In genomic region chr2:82943472-82943871, GRCm38 (mm10) we compare ENCODE assay signal across 26 mouse cellular contexts. TPM values are rescaled to one million over a fixed set of nuclear protein-coding genes. Genes with fewer than 3 reads are reported as not detected.
"Had no signal": no experiment of that assay in that cellular context is flagged by ENCODE, and none has a peak within 500 bp of the region (broad histone marks: within the 10 kb centered on the region; RNA-seq: fewer than 3 reads in every experiment).

Gene Fsip2 (plus strand): TSS chr2:82943634.

- H3K4me3 ChIP-seq: limb, embryonic 10.5 days; limb, embryonic 13.5 days; liver, embryonic 12.5 days; liver, embryonic 15.5 days; lung, embryonic 15.5 days; midbrain, embryonic 12.5 days had no signal

- H3K4me2 ChIP-seq: limb, embryonic 13.5 days; liver, embryonic 12.5 days; liver, embryonic 15.5 days; lung, embryonic 15.5 days; midbrain, embryonic 12.5 days had no signal

- ATAC-seq: liver, embryonic 12.5 days had no signal

- H3K27me3 ChIP-seq: limb, embryonic 13.5 days; liver, embryonic 12.5 days; liver, embryonic 15.5 days; lung, embryonic 15.5 days; midbrain, embryonic 12.5 days had no signal

- H3K9ac ChIP-seq: limb, embryonic 13.5 days; liver, embryonic 12.5 days; liver, embryonic 15.5 days; lung, embryonic 15.5 days; midbrain, embryonic 12.5 days had no signal

- DNase-seq: kidney, adult 18-20 months; kidney, adult 9 months; kidney, postnatal 14 days; kidney, postnatal 4 days; liver; lung, adult 18-20 months; lung, postnatal 10 days; lung, postnatal 36 days; thymus, adult 18-20 months; thymus, postnatal 36 days had no signal

- H3K9me3 ChIP-seq: limb, embryonic 10.5 days; limb, embryonic 13.5 days; liver, embryonic 12.5 days; liver, embryonic 15.5 days; lung, embryonic 15.5 days; midbrain, embryonic 12.5 days had no signal

- H3K4me1 ChIP-seq: limb, embryonic 10.5 days; limb, embryonic 13.5 days; liver, embryonic 12.5 days; liver, embryonic 15.5 days; lung, embryonic 15.5 days; midbrain, embryonic 12.5 days had no signal

- H3K36me3 ChIP-seq: limb, embryonic 10.5 days; limb, embryonic 13.5 days; liver, embryonic 12.5 days; liver, embryonic 15.5 days; lung, embryonic 15.5 days; midbrain, embryonic 12.5 days had no signal

- H3K27ac ChIP-seq: limb, embryonic 10.5 days; limb, embryonic 13.5 days; liver, embryonic 12.5 days; liver, embryonic 15.5 days; lung, embryonic 15.5 days; midbrain, embryonic 12.5 days had no signal

RNA-seq across cellular contexts. Expression of gene Fsip2, which starts in this region (rescaled TPM):
- total RNA-seq: layer of hippocampus, adult 18-20 months; left cerebral cortex, postnatal 25 days; midbrain, postnatal 0 days had no signal
- polyA plus RNA-seq: kidney, embryonic 16.5 days; limb, embryonic 10.5 days; liver, embryonic 12.5 days; liver, embryonic 15.5 days; lung, embryonic 15.5 days; midbrain, embryonic 12.5 days; midbrain, postnatal 0 days; neural tube, embryonic 11.5 days; neural tube, embryonic 14.5 days; small intestine, adult 2 months; spleen, adult 2 months; stomach, embryonic 16.5 days; urinary bladder, adult 2 months had no signal
